Mouse (Mus musculus): ENCODE measurements around the gene Gm10645. TPM values are rescaled to one million over a fixed set of nuclear protein-coding genes. Genes with fewer than 3 reads are reported as not detected.
A peak's percentile ranks its signal among the peaks of the same experiment; 100 is the strongest.

Gene Gm10645
- polyA plus RNA-seq, 1 experiment from 2014 or later: 1.5 TPM

GRCm38 (mm10) chr8:83182784-83183183, 16.8 kb upstream of the Gm10645 start:
- no peak overlapping the region for H3K27ac ChIP-seq (ENCODE audit: low read depth, low read length)
- no peaks in the 10 kb centered on the region for H3K36me3 ChIP-seq (ENCODE audit: control insufficient read depth, insufficient read depth)
- H3K9me3 ChIP-seq (ENCODE audit: control insufficient read depth): no peaks in the 10 kb centered on the region
- WGBS: 50% methylated on average over 5 of the region's 5 CpGs
- no peaks in the 10 kb centered on the region for H3K27me3 ChIP-seq (replicated peaks; ENCODE audit: control insufficient read depth, insufficient read depth, low read length)
- H3K9ac ChIP-seq (ENCODE audit: low read depth, low read length): no peak overlapping the region
- TF ChIP-seq CTCF (IDR thresholded peaks at IDR 0.05; ENCODE audit: low read depth): no peak
- H3K4me1 ChIP-seq (replicated peaks; ENCODE audit: control insufficient read depth, insufficient read depth, low read length): peaks cover 9% of the 10 kb centered on the region; the same call in 1 of the 2 replicates
- H3K4me3 ChIP-seq (ENCODE audit: low read depth, low read length): no peak overlapping the region
- no peak overlapping the region; the same call in 1 of the 2 replicates for H3K4me2 ChIP-seq (replicated peaks; ENCODE audit: low read depth)
- ATAC-seq: no peak

GRCm38 (mm10) chr8:83181851-83182482, 16.0 kb upstream of the Gm10645 start:
- WGBS: 38% methylated on average over 6 of the region's 6 CpGs
- ATAC-seq: no peak
- no peak overlapping the region for H3K4me3 ChIP-seq (ENCODE audit: low read depth, low read length)

GRCm38 (mm10) chr8:83178228-83178742, 12.3 kb upstream of the Gm10645 start:
- no peaks in the 10 kb centered on the region for H3K36me3 ChIP-seq (ENCODE audit: control insufficient read depth, insufficient read depth)
- no peak overlapping the region for H3K9ac ChIP-seq (ENCODE audit: low read depth, low read length)
- H3K9me3 ChIP-seq (ENCODE audit: control insufficient read depth): no peaks in the 10 kb centered on the region
- H3K27ac ChIP-seq (ENCODE audit: low read depth, low read length): peak overlapping the region; percentile 62
- H3K4me3 ChIP-seq (ENCODE audit: low read depth, low read length): no peak overlapping the region
- H3K27me3 ChIP-seq (replicated peaks; ENCODE audit: control insufficient read depth, insufficient read depth, low read length): no peaks in the 10 kb centered on the region
- peak; percentile 66 for TF ChIP-seq CTCF (IDR thresholded peaks at IDR 0.05; ENCODE audit: low read depth)
- H3K4me1 ChIP-seq (replicated peaks; ENCODE audit: control insufficient read depth, insufficient read depth, low read length): peaks cover 5% of the 10 kb centered on the region; the same call in 1 of the 2 replicates
- H3K4me2 ChIP-seq (replicated peaks; ENCODE audit: low read depth): peak overlapping the region; percentile 38
- peak; percentile 83 for ATAC-seq
- WGBS: 6% methylated on average over 9 of the region's 9 CpGs

More at GRCm38 (mm10) chr8:83181851-83182482, 16.0 kb upstream of the Gm10645 start:
- Histone ChIP-seq H3K27ac (ENCODE audit: low read depth, low read length) (no peak overlapping the region), H3K9me3 (ENCODE audit: control insufficient read depth) (no peaks in the 10 kb centered on the region), H3K36me3 (ENCODE audit: control insufficient read depth, insufficient read depth) (no peaks in the 10 kb centered on the region), H3K9ac (ENCODE audit: low read depth, low read length) (no peak overlapping the region), H3K4me2 (replicated peaks; ENCODE audit: low read depth) (no peak overlapping the region), H3K4me1 (replicated peaks; ENCODE audit: control insufficient read depth, insufficient read depth, low read length) (peaks cover 13% of the 10 kb centered on the region; the same call in 1 of the 2 replicates), H3K27me3 (replicated peaks; ENCODE audit: control insufficient read depth, insufficient read depth, low read length) (no peaks in the 10 kb centered on the region)
- no peak for TF ChIP-seq CTCF (IDR thresholded peaks at IDR 0.05; ENCODE audit: low read depth)

- no peak for ATAC-seq
- 37% methylated on average over 11 of the region's 11 CpGs for WGBS
- Histone ChIP-seq H3K4me2 (replicated peaks; ENCODE audit: low read depth) (peak overlapping the region; percentile 38), H3K27ac (ENCODE audit: low read depth, low read length) (peak overlapping the region; percentile 62), H3K4me1 (replicated peaks; ENCODE audit: control insufficient read depth, insufficient read depth, low read length) (peaks cover 5% of the 10 kb centered on the region; the same call in 1 of the 2 replicates), H3K36me3 (ENCODE audit: control insufficient read depth, insufficient read depth) (no peaks in the 10 kb centered on the region), H3K27me3 (replicated peaks; ENCODE audit: control insufficient read depth, insufficient read depth, low read length) (no peaks in the 10 kb centered on the region), H3K4me3 (ENCODE audit: low read depth, low read length) (no peak overlapping the region), H3K9me3 (ENCODE audit: control insufficient read depth) (no peaks in the 10 kb centered on the region), H3K9ac (ENCODE audit: low read depth, low read length) (no peak overlapping the region)
- TF ChIP-seq CTCF (IDR thresholded peaks at IDR 0.05; ENCODE audit: low read depth): no peak
These were observed 11.6 kb upstream of the Gm10645 start for GRCm38 (mm10) chr8:83177317-83178195.

- Histone ChIP-seq H3K4me1 (replicated peaks; ENCODE audit: control insufficient read depth, insufficient read depth, low read length) (peaks cover 5% of the 10 kb centered on the region; the same call in 1 of the 2 replicates), H3K9me3 (ENCODE audit: control insufficient read depth) (no peaks in the 10 kb centered on the region), H3K27me3 (replicated peaks; ENCODE audit: control insufficient read depth, insufficient read depth, low read length) (no peaks in the 10 kb centered on the region), H3K36me3 (ENCODE audit: control insufficient read depth, insufficient read depth) (no peaks in the 10 kb centered on the region), H3K27ac (ENCODE audit: low read depth, low read length) (no peak overlapping the region), H3K4me3 (ENCODE audit: low read depth, low read length) (no peak overlapping the region), H3K9ac (ENCODE audit: low read depth, low read length) (no peak overlapping the region), H3K4me2 (replicated peaks; ENCODE audit: low read depth) (no peak overlapping the region)
- ATAC-seq: no peak
- no peak for TF ChIP-seq CTCF (IDR thresholded peaks at IDR 0.05; ENCODE audit: low read depth)
- WGBS: 65% methylated on average over 2 of the region's 2 CpGs
These were observed 10.8 kb upstream of the Gm10645 start for GRCm38 (mm10) chr8:83176785-83177184.

- WGBS: 75% methylated on average over 10 of the region's 10 CpGs
- no peak overlapping the region for H3K27ac ChIP-seq (ENCODE audit: low read depth, low read length)
- TF ChIP-seq CTCF (IDR thresholded peaks at IDR 0.05; ENCODE audit: low read depth): no peak
- no peak for ATAC-seq
- peaks cover 5% of the 10 kb centered on the region; the same call in 1 of the 2 replicates for H3K4me1 ChIP-seq (replicated peaks; ENCODE audit: control insufficient read depth, insufficient read depth, low read length)
- H3K4me3 ChIP-seq (ENCODE audit: low read depth, low read length): no peak overlapping the region
- no peaks in the 10 kb centered on the region for H3K9me3 ChIP-seq (ENCODE audit: control insufficient read depth)
- H3K4me2 ChIP-seq (replicated peaks; ENCODE audit: low read depth): no peak overlapping the region
- no peaks in the 10 kb centered on the region for H3K27me3 ChIP-seq (replicated peaks; ENCODE audit: control insufficient read depth, insufficient read depth, low read length)
- H3K36me3 ChIP-seq (ENCODE audit: control insufficient read depth, insufficient read depth): no peaks in the 10 kb centered on the region
- H3K9ac ChIP-seq (ENCODE audit: low read depth, low read length): no peak overlapping the region
These were observed 9.7 kb upstream of the Gm10645 start for GRCm38 (mm10) chr8:83175680-83176079.
